Mouse (Mus musculus): Measurements from ENCODE around the gene Gm10382.
"Not testable (repeated sequence)": the region's sequence is repeated elsewhere in the genome, so short reads cannot be mapped to it uniquely, and the experiment has no call there.

Gm10382 gene

GRCm38 (mm10) chr5:125418636-125419035, 29.5 kb downstream of the Gm10382 start:
- no peak for DNase-seq (ENCODE audit: low spot score in 2 of 2)

GRCm38 (mm10) chr5:125419124-125419523, 30.0 kb downstream of the Gm10382 start:
- no peak for DNase-seq (ENCODE audit: low spot score in 2 of 2)

- DNase-seq (ENCODE audit: low spot score in 2 of 2), result no peak
These were observed 36.7 kb downstream of the Gm10382 start for GRCm38 (mm10) chr5:125425698-125426276.

- no peak for DNase-seq (ENCODE audit: low spot score in 2 of 2)
These were observed 37.2 kb downstream of the Gm10382 start for GRCm38 (mm10) chr5:125426343-125426742.

- not testable (repeated sequence) for DNase-seq (ENCODE audit: low spot score in 2 of 2)
These were observed 43.2 kb downstream of the Gm10382 start for GRCm38 (mm10) chr5:125432324-125432723.

GRCm38 (mm10) chr5:125433793-125434337, 44.7 kb downstream of the Gm10382 start, which contains the start of gene Dhx37:
Gene Dhx37 (minus strand): TSS chr5:125434121.
- DNase-seq (ENCODE audit: low spot score in 2 of 2), result peak; percentile 88 to 92

- DNase-seq (ENCODE audit: low spot score in 2 of 2), result not testable (repeated sequence)
These were observed 45.2 kb downstream of the Gm10382 start for GRCm38 (mm10) chr5:125434347-125434746.
